Mouse (Mus musculus): ENCODE measurements at regions not wholly inside any gene's neighbourhood (a gene's known extent, or its start where the extent isn't known, plus 50 kb on each side); places are given as distances from the start of the nearest gene placed in this dataset.
"Not testable (repeated sequence)": the region's sequence is repeated elsewhere in the genome, so short reads cannot be mapped to it uniquely, and the experiment has no call there.

DNA sequence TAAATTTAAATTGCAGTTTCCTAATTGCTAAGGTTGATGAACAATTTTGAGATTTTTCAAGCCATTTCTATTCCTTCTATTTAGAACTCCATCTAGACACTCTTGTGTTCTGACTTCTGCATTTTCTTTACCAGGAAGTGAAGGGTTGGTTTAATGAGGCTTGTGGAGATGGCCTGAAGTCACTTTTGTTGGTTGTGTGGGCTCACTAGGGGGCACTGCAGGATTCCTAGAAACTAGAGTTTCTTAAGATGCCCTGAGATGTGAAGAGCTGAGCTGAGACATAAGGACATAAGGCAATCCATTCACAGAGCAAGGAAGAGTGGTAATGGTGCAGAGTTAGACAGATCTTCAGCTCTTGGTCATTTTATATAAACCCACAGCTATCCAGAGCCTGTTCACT, 656.6 kb downstream of the Dad1 start:
- DNase-seq (ENCODE audit: low spot score in 2 of 2), result not testable (repeated sequence)

DNA sequence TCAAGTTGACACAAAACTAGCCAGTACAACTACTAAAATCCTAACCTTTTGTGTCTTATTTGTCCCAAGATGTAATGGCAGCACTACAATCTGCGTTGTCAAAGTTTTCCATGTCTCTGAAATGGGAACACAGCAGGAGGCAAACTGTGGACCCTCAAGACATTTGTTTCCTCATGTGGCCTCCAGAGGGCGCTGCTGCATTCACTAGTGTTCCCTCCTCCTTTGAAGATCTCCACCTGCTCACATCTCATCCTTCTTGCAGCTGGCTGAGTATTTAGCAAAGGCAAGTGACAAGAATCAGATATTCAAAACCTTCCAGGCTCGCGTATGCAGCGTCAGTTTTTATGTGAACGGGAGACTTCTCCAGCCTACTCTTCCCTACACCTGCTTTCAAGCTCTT, 663.3 kb downstream of the Dad1 start:
- DNase-seq (ENCODE audit: low spot score in 2 of 2), result not testable (repeated sequence)

DNA sequence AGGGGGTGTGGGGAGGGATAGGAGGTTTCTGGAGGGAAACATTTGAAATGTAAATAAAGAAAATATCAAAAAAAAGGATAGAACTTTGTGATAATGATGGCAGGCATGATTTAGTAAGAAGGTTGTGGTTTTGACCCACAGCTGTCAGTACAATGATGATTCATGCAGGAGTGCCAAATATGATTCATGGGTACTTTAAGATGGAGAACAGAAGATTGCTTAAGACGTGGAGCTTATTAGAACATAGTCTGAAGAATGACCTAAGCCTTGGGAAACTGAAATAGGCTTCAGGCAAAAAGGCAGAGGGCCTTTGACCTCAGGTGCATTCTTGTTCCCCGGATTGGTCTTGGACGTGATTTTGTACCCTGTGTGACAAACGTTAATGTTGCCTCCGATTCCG, 671.4 kb downstream of the Dad1 start:
- DNase-seq (ENCODE audit: low spot score in 2 of 2), result not testable (repeated sequence)

DNA sequence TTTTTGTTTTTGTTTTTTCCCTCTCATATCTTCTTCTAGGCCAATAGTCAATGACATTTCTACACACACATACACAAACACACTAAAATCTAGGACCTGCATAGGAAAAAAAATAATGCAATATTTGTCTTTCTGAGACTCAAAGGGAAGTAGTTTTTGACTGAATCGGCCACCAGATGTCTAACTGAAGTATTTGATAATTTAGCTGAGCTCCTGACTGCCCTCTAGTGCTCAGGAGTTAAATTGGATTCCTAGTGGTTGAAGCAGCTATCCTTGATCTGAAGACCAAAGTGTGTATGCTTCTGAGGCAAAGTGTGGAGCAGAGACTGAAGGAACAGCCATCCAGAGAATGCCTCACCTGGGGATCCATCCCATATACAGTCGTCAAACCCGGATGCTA, 672.2 kb downstream of the Dad1 start:
- not testable (repeated sequence) for DNase-seq (ENCODE audit: low spot score in 2 of 2)

DNA sequence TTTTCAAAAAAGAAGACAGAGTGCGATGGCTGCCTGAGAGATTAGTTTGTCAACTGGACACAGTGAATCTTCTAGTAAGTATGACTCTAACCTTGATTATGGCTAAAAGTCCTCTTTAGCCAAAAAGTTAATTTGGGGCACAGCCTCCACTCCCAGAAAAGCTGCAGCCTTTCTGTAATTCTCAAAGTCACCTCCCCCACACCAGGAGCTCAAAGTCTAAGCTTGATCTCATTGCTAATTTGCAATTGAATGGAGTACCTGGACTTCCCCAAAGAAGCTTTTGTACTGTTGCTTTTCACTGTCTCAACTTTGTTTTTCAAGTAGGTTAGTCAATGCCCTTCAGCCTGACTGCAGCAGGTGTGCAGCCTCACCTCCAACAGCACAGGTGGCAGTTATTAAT, 677.0 kb downstream of the Dad1 start:
- not testable (repeated sequence) for DNase-seq (ENCODE audit: low spot score in 2 of 2)

DNA sequence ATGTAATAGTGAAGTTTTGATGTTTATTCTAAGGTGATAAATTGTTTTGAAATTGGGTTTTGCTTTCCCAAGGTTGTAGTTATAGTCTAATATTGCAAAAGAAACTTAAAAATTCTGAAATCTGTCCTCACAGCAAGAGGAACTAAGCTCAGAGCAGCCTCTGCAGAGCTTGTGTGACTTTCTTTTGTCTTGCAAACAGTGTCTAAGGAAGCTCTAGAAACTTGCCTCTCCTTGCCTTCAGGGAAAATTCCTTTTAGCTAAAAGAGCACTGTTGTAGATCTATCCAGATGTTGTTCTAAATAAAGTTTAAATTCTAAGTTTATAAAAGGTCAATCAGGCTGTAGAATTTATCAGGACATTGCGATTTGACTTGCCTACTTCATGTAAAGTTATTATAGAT, 681.2 kb downstream of the Dad1 start:
- not testable (repeated sequence) for DNase-seq (ENCODE audit: low spot score in 2 of 2)

DNA sequence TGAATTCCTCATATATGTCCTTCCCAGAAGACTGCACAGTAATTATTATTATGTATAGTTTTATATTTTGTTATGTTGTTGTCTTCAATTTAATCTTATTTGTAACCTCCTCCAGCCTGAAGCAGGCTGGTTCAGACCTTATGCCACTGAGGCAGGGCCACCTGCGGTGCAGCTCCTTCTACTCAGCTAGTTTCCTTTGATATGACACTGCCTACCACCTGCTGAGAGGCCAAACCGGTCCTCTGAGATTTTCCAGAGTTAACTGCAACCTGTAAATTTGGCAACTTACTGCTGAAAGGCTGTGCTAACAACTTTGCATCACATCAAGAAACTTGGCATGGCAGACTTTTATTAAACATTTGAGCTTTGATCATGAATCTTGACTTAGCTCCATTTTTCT, 691.3 kb downstream of the Dad1 start:
- no peak for DNase-seq (ENCODE audit: low spot score in 2 of 2)

DNA sequence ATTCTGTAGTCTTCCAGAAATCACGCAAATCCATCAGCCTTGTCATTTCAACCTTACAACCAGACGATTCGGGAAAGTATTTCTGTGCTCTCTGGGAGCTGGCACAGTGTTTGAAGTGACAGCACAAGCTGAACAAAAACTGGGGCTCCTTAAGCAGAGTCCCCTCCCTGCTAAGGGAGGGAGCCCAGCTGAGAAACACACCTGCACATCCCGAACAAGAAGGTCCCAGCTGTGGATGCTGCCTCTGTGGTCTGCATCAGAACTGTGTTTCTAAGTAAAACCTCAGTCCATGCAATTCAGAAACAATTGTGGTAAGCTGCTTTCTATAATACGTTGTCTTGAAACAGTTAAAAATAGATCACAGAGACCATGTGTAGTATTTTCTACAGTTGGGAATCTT, 693.8 kb downstream of the Dad1 start:
- not testable (repeated sequence) for DNase-seq (ENCODE audit: low spot score in 2 of 2)

DNA sequence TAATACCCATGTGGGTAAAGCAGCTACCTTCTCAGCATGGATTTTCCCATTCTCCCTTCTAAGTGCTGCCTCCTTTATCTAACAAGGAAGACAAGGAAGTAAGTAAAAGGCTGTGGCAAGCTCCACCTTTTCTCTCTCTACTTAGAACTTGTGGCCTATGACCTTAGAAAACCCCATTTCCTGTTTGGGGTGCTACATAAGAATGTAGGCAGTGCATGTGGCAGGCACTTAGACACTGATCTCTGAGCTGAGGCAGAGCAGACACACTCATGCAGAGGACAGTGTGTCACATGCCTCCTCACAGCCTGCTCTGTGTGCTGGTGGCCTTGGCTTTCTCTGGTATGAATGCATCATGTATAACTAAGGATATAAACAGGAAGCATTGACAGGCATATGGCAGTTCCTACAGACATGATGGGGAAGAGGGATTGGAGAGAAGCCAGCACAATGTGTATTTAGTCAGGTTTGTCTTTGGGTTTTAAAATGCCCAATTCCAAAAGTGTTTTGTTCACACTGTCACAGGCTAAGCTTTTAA, 694.5 kb downstream of the Dad1 start:
- not testable (repeated sequence) for DNase-seq (ENCODE audit: low spot score in 2 of 2)

DNA sequence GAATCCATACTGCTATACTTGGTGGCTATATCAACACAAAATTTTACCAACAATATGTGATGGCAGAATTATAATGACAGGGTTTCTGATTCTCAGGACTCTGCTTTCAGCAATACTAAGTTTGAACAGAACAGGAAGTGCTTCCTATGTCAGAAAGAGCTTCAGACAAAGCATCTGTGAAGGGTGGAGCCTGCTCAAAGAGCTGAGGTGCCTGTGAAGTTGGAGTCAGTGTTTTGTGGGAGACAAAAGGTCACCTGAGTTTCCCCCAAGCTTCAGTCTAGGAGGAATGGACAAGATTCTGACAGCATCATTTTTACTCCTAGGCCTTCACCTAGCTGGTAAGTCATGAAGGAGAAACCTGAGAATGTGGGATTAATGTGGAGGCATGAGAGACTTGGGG, 700.1 kb downstream of the Dad1 start:
- no peak for DNase-seq (ENCODE audit: low spot score in 2 of 2)

DNA sequence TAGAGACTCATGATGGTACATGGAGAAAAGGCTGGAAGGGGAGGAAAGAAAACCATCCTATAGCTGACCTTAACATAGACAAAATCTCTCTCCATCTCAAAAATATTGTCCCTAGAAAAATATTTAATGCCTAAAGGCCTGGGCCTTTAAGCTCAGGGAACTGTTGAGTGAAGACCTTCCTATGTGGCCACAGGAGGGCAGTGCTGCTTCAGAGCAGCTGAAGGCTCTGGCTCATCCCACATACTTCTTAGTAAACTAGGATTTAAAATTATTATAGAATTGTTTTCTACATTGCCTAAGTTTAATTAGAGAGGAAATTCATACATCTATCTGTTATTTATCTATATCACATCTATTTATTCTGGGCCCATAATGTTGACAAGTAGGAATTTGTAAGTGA, 706.5 kb downstream of the Dad1 start:
- not testable (repeated sequence) for DNase-seq (ENCODE audit: low spot score in 2 of 2)

DNA sequence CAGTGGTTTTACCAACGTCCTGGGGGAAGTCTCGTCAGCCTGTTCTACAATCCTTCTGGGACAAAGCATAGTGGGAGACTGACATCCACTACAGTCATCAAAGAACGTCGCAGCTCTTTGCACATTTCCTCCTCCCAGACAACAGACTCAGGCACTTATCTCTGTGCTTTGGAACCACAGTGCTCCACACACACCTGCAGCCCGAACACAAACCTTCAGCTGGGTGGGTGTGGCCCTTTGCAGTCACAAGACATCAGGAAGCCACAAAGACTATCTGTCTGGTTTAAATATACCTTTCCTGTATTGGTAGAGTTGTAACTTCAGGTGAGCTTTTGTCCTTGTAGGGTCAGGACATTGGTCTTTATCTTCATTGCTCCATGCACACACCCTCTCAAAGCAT, 708.6 kb downstream of the Dad1 start:
- no peak for DNase-seq (ENCODE audit: low spot score in 2 of 2)

DNA sequence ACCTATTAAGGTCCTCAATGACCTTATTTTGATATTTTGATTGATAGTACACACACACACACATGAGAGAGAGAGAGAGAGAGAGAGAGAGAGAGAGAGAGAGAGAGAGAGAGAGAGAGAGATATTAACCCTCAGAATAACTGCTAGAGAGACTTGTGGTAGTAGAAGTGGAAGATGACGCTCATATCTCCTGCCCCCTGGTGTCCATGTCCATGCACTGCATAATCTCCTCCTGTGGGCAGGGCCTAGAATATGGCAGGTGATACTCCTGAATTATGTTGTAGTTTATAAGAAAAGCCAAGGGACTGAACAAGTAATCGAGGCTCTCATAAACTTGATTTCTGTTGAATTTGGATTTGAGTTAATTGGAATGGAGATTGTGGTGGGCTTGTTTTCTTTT, 712.3 kb downstream of the Dad1 start:
- DNase-seq (ENCODE audit: low spot score in 2 of 2), result peak; percentile 25 to 64

DNA sequence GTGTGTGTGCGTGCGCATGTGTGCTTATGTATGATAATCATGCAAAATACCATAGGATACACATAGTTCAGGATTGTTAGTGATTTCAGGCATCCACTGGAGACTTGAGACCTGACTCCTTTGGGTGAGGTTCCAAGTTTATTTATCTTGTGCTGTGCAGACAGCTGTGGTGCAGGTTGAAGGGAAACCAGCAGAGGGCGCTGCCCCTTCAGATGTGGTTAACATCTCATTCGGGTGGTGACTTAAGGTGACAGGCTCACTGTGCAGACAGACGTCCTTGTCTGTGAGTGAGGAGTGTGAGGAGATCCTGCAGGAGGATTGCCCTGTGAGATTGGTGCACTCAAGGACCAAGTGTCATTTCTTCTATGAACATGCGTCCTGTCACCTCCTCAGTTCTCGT, 716.0 kb downstream of the Dad1 start:
- peak in 1 of 2 experiments; percentile 12 for DNase-seq (ENCODE audit: low spot score in 2 of 2)

DNA sequence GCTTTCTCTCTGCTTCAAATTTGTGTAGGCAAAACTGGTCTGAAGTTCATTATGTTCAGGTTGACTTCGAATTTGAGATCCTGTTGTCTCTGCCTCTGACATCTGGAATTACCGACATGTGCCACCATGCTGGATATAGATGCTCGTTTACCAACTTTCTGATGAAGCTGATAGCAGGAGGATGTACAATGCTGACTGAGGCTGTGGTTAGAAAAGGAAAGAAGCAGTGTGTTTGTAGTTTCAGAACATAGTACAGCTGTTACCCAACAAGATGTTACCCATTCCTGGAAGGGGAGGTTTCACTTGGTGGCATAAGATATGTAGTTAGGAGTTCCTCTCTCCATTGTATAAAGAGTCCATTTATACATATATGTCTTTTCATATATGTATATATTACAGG, 730.5 kb downstream of the Dad1 start:
- DNase-seq (ENCODE audit: low spot score in 2 of 2), result not testable (repeated sequence)

DNA sequence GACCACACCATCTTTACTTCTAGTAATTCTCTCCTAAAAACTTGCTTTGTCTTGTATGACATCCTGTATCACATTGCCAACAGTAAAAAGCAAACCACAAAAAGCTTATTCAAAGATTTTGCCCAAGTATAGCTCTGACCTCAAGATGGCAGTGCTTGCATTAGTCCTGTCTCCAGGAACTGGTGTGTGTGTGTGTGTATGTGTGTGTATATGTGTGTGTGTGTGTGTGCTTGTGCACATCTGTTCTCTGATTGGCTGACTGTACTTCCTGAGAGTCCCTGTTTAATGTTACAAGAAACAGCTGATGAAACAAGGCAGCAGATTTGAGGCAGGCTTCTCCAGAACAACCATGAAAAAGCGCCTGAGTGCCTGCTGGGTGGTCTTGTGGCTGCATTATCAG, 735.0 kb downstream of the Dad1 start:
- DNase-seq (ENCODE audit: low spot score in 2 of 2), result not testable (repeated sequence)

DNA sequence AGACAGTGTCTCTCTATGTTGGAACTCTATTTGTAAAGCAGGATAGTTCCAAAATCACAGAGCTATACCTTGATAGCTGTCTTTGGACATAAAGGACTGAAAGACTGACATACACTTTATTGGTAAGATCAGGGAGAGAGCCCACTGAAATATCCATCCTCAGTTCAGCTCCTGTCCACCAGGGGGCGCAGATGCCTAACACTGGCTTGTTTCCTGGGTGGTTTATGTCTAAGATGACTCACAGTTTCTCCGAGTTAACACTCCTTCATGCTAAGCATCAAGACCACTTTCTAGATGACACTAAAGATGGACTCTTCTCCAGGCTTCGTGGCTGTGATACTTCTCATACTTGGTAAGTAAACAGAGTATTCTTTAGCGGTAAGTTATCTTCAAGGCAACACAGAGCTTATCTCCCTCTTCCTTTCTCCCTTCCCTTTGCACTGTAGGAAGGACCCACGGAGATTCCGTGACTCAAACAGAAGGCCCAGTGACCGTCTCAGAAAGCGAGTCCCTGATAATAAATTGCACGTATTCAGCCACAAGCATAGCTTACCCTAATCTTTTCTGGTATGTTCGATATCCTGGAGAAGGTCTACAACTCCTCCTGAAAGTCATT, 737.2 kb downstream of the Dad1 start:
- not testable (repeated sequence) for DNase-seq (ENCODE audit: low spot score in 2 of 2)

DNA sequence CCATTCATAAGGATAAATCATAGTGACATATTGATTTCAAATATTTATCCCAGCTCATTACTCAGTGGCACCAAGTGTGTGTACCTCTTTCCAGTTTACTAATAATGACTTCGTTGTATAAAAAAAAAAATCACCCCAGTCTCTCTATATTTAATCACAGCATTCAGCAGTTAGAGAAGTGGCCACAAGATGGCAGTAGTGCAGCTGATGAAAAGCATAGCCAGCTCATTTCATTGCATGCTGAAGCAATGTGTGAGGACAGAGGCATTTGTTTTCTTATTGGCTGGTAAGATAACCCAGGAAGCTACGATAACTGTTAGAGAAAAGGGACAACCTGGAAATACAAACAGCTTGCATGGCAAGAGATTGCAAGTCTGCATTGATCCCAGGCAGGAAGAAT, 748.5 kb downstream of the Dad1 start:
- peak in 1 of 2 experiments; percentile 14 for DNase-seq (ENCODE audit: low spot score in 2 of 2)

DNA sequence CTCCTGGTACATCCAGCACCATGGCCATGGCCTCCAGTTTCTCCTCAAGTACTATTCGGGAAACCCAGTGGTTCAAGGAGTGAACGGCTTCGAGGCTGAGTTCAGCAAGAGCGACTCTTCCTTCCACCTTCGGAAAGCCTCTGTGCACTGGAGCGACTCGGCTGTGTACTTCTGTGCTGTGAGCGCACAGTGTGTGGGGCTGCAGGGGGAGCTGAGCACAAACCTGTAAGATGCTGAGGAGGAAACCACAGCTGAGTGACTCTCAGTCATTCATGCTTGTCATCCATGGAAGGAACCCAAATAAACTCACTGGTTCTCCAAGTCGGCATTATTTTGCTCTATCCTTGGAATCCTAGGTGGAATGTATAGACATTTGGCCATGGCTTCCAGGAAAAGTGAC, 765.5 kb downstream of the Dad1 start:
- DNase-seq (ENCODE audit: low spot score in 2 of 2), result not testable (repeated sequence)

DNA sequence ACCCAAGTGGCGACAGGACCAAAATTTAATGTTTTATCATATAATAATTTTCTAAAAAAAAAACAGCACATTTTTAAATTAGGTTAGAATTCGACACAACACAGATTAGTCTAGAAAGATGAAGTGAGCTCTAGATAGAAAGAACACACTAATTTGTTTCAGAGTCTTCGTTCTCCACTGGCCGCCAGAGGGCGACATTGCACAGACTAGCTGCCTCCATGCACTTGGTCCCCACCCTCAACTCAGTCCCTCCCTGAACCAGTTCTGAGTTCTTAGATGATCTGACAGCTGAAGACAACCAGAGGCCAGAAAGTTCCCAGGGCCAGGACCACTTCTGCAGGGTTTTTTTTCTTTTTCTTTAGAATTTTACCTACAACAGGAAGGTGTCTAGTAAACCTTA, 766.3 kb downstream of the Dad1 start:
- DNase-seq (ENCODE audit: low spot score in 2 of 2), result not testable (repeated sequence)

DNA sequence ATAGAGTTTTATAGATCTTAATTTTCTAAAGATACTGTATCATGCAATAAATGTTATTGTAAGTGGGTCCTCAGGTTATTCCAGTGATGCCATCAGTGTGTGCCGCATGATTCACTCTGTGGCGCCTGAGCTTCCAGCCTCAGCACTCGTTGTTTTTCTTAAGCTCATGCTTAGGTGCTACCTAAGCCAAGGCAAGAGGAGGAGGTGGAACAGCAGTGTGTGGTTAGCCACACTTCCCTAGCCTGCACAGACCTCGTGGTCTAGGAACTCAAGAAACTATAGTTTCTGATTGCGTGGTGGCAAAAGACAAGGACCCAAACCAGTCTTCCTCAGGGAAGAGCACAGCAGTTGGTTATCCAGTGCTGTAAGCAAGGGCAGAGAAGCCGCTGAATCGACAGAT, 779.7 kb downstream of the Dad1 start:
- DNase-seq (ENCODE audit: low spot score in 2 of 2), result not testable (repeated sequence)

DNA sequence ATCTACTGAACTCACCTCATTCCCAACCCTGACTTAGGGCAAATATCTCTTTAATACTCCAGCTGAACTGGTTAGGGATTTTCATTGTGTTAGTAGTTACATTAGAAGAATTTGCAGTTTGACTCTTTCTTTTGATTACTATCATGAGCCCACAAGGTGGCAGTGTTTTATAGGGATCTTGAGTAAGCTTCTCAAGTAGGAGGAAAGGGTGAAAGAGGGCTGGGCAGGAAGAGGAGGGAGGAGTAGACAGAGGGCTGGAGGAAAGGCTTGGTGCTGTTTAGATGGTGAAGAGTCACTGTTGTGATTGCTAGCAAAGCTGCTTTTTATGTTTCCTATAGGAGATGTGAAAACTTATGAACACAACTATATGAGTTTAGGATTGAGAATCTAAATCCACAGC, 793.1 kb downstream of the Dad1 start:
- not testable (repeated sequence) for DNase-seq (ENCODE audit: low spot score in 2 of 2)

DNA sequence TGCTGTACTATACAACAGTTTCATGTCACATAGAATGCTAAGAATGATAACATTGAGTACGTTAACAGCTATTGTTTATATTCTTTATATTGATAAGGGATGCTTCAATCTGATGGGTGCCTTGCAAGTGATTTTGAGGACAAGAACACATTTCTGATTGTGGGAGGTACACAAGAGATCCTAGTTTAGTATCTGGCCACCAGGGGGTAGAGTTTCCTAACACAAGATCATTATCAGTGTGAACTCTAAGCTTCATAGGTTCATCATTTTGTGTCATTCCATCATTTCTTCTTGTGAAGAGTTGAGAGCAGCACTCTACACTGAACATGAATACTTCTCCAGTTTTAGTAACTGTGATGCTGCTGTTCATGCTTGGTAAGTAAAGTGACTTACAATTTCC, 799.9 kb downstream of the Dad1 start:
- no peak for DNase-seq (ENCODE audit: low spot score in 2 of 2)

DNA sequence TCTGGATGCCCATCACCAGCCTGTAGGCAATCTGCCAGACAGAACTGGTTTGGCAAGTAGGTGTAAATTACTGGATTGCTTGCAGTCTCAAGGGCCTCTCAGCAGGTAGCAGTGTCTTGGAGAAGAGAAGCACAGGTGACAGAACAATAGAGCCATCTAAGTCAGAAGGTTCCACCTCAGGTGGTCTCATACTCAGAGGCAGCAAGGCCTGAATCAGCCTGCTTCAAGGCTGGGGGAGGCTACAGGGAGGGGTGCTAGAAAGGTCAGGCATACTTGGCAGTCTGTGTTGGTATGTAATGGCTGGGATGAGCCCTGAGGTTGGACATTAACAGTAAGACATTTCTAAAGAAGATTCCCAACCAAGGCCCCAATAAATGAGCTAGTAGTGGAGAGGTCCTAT, 814.3 kb downstream of the Dad1 start:
- DNase-seq (ENCODE audit: low spot score in 2 of 2), result not testable (repeated sequence)
